Comparison of ENCODE assay signal across 9 mouse cellular contexts in the genomic region with DNA sequence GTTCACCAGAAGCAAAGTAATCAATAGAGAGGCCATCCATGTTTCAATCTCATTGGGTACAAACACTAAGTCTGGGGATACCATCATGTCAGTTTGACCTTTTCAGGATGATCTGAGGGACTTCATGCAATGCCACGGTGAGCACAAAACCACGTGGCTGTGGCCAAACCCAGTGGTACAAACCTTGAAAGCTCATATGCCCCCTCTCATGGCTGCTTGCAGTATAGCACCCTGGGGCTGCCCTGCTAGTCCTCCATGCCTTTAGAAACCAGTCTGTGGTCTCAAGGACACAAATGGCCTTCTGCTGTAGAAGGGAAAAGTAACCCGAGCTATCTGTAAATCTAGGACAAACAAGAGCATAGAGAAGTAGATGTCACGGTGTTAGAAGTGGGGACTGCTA.
DNase-seq lines count a peak whose midpoint lies in the region; ATAC-seq and TF ChIP-seq lines count a peak whose summit lies in the region.
"Had no signal": no experiment of that assay in that cellular context is flagged by ENCODE, and none has a peak within 500 bp of the region (broad histone marks: within the 10 kb centered on the region; RNA-seq: fewer than 3 reads in every experiment).

No protein-coding gene starts in this region.

- TF ChIP-seq EP300 in stomach, postnatal 0 days (optimal IDR thresholded peaks at IDR 0.05): no peak

- H3K4me1 ChIP-seq in cerebellum, adult 2 months (ENCODE audit: control insufficient read depth, insufficient read depth, low read length): no peaks in the 10 kb centered on the region
- no peaks in the 10 kb centered on the region for H3K4me1 ChIP-seq in stomach, postnatal 0 days (replicated peaks; ENCODE audit: control insufficient read depth, insufficient read depth)
- H3K4me1 ChIP-seq: embryonic facial prominence, embryonic 13.5 days had no signal

- DNase-seq in cerebellum, adult 2 months: no peak
- DNase-seq in cerebellum, adult 18-20 months: no peak
- peak; percentile 26 to 55 for DNase-seq in left cerebral cortex, postnatal 14 days (ENCODE audit: low spot score in 2 of 2)
- DNase-seq in left cerebral cortex, adult 11 months (ENCODE audit: low spot score): no peak
- peak; percentile 68 for DNase-seq in adrenal gland, postnatal 10 days
- peak; percentile 26 to 77 for DNase-seq in kidney, postnatal 36 days
- DNase-seq in stomach, postnatal 0 days (ENCODE audit: low spot score): peak; percentile 65
- DNase-seq in right cerebral cortex, postnatal 25 days: no peak

- peak; percentile 28; the same call in 1 of the 2 replicates for TF ChIP-seq CTCF in cerebellum, adult 2 months (IDR thresholded peaks at IDR 0.05; ENCODE audit: borderline replicate concordance, insufficient read depth, low read depth, low read length)
- peak; percentile 74 for TF ChIP-seq CTCF in stomach, postnatal 0 days (IDR thresholded peaks at IDR 0.05; ENCODE audit: low read depth)

- WGBS in cerebellum, adult 2 months: 50% methylated on average over 4 of the region's 4 CpGs
- 29% methylated on average over 4 of the region's 4 CpGs for WGBS in stomach, postnatal 0 days

- H3K27ac ChIP-seq in cerebellum, adult 2 months (ENCODE audit: insufficient read depth, low read length): no peak overlapping the region
- H3K27ac ChIP-seq in stomach, postnatal 0 days (replicated peaks): no peak overlapping the region
- H3K27ac ChIP-seq: embryonic facial prominence, embryonic 13.5 days had no signal

- no peak overlapping the region for H3K4me2 ChIP-seq in stomach, postnatal 0 days (replicated peaks; ENCODE audit: low read depth)
- H3K4me2 ChIP-seq: embryonic facial prominence, embryonic 13.5 days had no signal

- peaks cover 9% of the 10 kb centered on the region for H3K36me3 ChIP-seq in stomach, postnatal 0 days (ENCODE audit: control insufficient read depth, insufficient read depth, low read length)

- no peak overlapping the region for H3K4me3 ChIP-seq in cerebellum, adult 2 months (replicated peaks; ENCODE audit: insufficient read depth, low read depth, low read length)
- H3K4me3 ChIP-seq in stomach, postnatal 0 days (ENCODE audit: low read depth, low read length): no peak overlapping the region
- H3K4me3 ChIP-seq: embryonic facial prominence, embryonic 13.5 days had no signal

- 0 out of 2 replicates have a peak, but pooled peaks have one; percentile 29 for ATAC-seq in stomach, postnatal 0 days (ENCODE audit: low FRiP score, low TSS enrichment)

- H3K27me3 ChIP-seq in cerebellum, adult 2 months (ENCODE audit: control insufficient read depth, insufficient read depth, low read length): no peaks in the 10 kb centered on the region
- H3K27me3 ChIP-seq in stomach, postnatal 0 days (ENCODE audit: control insufficient read depth, insufficient read depth, low read length): no peaks in the 10 kb centered on the region
- H3K27me3 ChIP-seq: embryonic facial prominence, embryonic 13.5 days had no signal

- no peak for TF ChIP-seq POLR2A in cerebellum, adult 2 months (IDR thresholded peaks at IDR 0.05; ENCODE audit: borderline replicate concordance, insufficient read depth, low read length)

- intact Hi-C loops in left cerebral cortex, postnatal 14 days (cut with DNase I): no loop called here

- no peaks in the 10 kb centered on the region for H3K9me3 ChIP-seq in stomach, postnatal 0 days (ENCODE audit: control insufficient read depth, low read length)
- H3K9me3 ChIP-seq: embryonic facial prominence, embryonic 13.5 days had no signal

- H3K9ac ChIP-seq in stomach, postnatal 0 days (ENCODE audit: low read length): no peak overlapping the region
- H3K9ac ChIP-seq: embryonic facial prominence, embryonic 13.5 days had no signal

Comparison
In these comparisons a context has a peak if more than half of its experiments do, and no peak if none do; other contexts are left out.
1. DNase-seq: peak in left cerebral cortex, postnatal 14 days (2 of 2), adrenal gland, postnatal 10 days (single experiment), kidney, postnatal 36 days (2 of 2) and stomach, postnatal 0 days (single experiment); none in cerebellum, adult 2 months (0 of 2), cerebellum, adult 18-20 months (0 of 2), left cerebral cortex, adult 11 months (single experiment) and right cerebral cortex, postnatal 25 days (single experiment).